Mouse (Mus musculus) intestine, embryonic 14.5 days (tissue): Measurements from ENCODE around the gene Nod1. TPM values are rescaled to one million over a fixed set of nuclear protein-coding genes. Genes with fewer than 3 reads are reported as not detected.
A peak's percentile ranks its signal among the peaks of the same experiment; 100 is the strongest.

Experiments used
- ATAC-seq: fragments of 200-750 bp; cut with Nextera tagmentation; replicated peaks from 2 replicates; pipeline ENCODE4 v1.8.0; 2017; ENCODE audit warnings: low read depth, moderate number of reproducible peaks, moderate TSS enrichment, moderate library complexity; ENCODE audit not compliant: low FRiP score, low TSS enrichment
- DNase-seq: peaks from one replicate; pipeline ENCODE4 v3.0.0-alpha.2; 2018; ENCODE audit warnings: low spot score
- H3K27ac ChIP-seq: fragments of 300-500 bp; sonication (generic); 2 replicates; pipeline ENCODE4 v1.5.1; 2014; ENCODE audit warnings: low read depth, mild to moderate bottlenecking, control low read depth
- H3K27me3 ChIP-seq: fragments of 300-500 bp; sonication (generic); replicated peaks from 2 replicates; pipeline ENCODE4 v1.6.1; 2014; ENCODE audit warnings: low read length, control low read depth; ENCODE audit not compliant: control insufficient read depth, insufficient read depth
- H3K36me3 ChIP-seq: fragments of 300-500 bp; sonication (generic); 2 replicates; pipeline ENCODE4 v1.6.1; 2014; ENCODE audit warnings: low read length, control low read depth; ENCODE audit not compliant: control insufficient read depth, insufficient read depth
- H3K4me1 ChIP-seq: fragments of 300-500 bp; sonication (generic); replicated peaks from 2 replicates; pipeline ENCODE4 v1.6.1; 2014; ENCODE audit warnings: low read length, control low read depth, mixed read lengths; ENCODE audit not compliant: control insufficient read depth, insufficient read depth
- H3K4me2 ChIP-seq: fragments of 300-500 bp; sonication (generic); 2 replicates; pipeline ENCODE4 v1.6.1; 2014; ENCODE audit warnings: low read length
- H3K4me3 ChIP-seq: fragments of 300-500 bp; sonication (generic); 2 replicates; pipeline ENCODE4 v1.5.1; 2014; ENCODE audit warnings: low read depth, low read length, control low read depth, mixed read lengths
- H3K9ac ChIP-seq: fragments of 300-500 bp; sonication (generic); 2 replicates; pipeline ENCODE4 v1.6.1; 2014; ENCODE audit warnings: mild to moderate bottlenecking, low read length
- H3K9me3 ChIP-seq: fragments of 300-500 bp; sonication (generic); 2 replicates; pipeline ENCODE4 v1.6.1; 2016; ENCODE audit warnings: low read length, control low read depth; ENCODE audit not compliant: control insufficient read depth
- WGBS: fragments of 180-500 bp; shearing (Covaris S2); extraction: QIAGEN DNeasy Blood & Tissue Kit; methylation state at CpG from one replicate; pipeline ENCODE4 v1.1.7; 2014; 5-methylcytosine and 5-hydroxymethylcytosine counted together
- polyA plus RNA-seq: library from polyadenylated mRNA; unstranded; fragments of >200 nt; fragmentation: Nextera tagmentation; extraction: Ambion mirVana; gene quantifications from 2 replicates; pipeline ENCODE4 v1.2.1, GENCODE M21; 2014

The Nod1 gene
- polyA plus RNA-seq, 1 experiment from 2014 or later = 5.6 TPM

DNA sequence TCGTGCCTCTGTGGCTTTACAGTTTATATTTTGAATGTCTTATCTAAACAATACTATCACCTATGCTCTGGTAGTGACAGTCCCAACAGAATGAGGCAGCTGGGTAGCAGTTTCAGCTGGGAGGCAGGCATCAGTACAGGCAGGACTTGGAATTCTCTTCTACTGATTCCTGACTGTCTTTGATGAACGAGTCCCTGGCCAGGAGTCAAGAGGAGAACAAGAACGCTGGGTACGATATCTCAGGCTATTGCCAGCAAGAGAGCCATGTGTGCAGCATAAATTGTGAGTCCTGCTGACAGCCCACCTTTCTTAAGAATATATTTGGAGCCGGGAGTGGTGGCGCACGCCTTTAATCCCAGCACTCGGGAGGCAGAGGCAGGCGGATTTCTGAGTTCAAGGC is 1.9 kb downstream of the Nod1 start:
- ATAC-seq = no peak
- H3K4me2 ChIP-seq = no peak overlapping the region
- no peak overlapping the region for H3K27ac ChIP-seq
- no peak overlapping the region for H3K4me3 ChIP-seq
- 63% methylated on average over 9 of the region's 9 CpGs for WGBS
- 0 out of 2 replicates have a peak, but pooled peaks cover 6% of the 10 kb centered on the region for H3K4me1 ChIP-seq
- H3K9ac ChIP-seq = no peak overlapping the region
- H3K36me3 ChIP-seq = no peaks in the 10 kb centered on the region
- H3K27me3 ChIP-seq = 0 out of 2 replicates have a peak, but pooled peaks cover 4% of the 10 kb centered on the region
- DNase-seq = no peak
- H3K9me3 ChIP-seq = no peaks in the 10 kb centered on the region

DNA sequence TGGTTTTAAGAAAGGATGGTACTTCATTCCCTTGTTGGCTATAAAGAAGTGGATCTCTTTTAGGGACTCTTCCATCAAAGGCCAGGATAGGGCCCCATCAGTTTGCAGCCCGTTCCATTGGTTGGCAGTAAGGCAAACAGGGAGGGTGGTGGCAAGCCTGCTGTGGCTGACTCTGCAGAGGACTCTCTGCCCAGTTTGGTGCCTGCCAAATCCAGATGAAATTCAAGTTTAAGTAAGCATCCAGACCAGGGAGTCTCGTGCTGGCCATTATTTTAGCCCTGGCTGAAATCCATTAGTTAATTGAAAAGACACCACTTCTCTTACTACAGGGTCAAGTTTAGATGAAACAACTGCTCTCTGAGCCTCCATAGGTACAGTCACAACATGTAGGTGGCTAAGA is 2.6 kb downstream of the Nod1 start:
- 0 out of 2 replicates have a peak, but pooled peaks cover 4% of the 10 kb centered on the region for H3K27me3 ChIP-seq
- no peak overlapping the region for H3K4me3 ChIP-seq
- H3K27ac ChIP-seq = no peak overlapping the region
- no peak overlapping the region for H3K9ac ChIP-seq
- no peak for DNase-seq
- no peaks in the 10 kb centered on the region for H3K9me3 ChIP-seq
- H3K4me2 ChIP-seq = no peak overlapping the region
- no peaks in the 10 kb centered on the region for H3K36me3 ChIP-seq
- ATAC-seq = no peak
- 0 out of 2 replicates have a peak, but pooled peaks cover 6% of the 10 kb centered on the region for H3K4me1 ChIP-seq
- WGBS = 76% methylated on average over 2 of the region's 2 CpGs

DNA sequence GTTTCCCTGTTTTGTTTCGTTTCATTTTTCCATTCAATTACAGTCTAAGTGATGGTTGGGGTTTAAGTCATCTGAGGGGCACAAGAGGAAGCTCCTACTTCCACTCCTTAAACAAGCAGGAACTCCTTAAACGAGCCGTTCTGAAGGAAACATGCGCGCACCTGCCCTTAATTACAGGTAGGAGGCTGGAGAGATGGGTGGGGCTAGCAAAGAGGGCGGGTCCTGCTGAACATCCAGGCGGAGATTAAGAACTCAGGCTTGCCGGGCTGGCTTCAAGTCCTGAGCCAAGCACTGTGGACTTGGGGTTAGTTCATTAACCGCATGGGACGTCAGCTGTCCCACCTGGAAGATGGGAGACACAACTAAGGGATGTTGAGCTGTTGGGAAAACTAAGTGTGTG is 4.8 kb downstream of the Nod1 start:
- Histone ChIP-seq H3K27me3 (no peaks in the 10 kb centered on the region), H3K9ac (no peak overlapping the region), H3K27ac (no peak overlapping the region), H3K4me2 (no peak overlapping the region), H3K4me3 (no peak overlapping the region), H3K36me3 (no peaks in the 10 kb centered on the region), H3K9me3 (no peaks in the 10 kb centered on the region), H3K4me1 (0 out of 2 replicates have a peak, but pooled peaks cover 2% of the 10 kb centered on the region)
- ATAC-seq = peak; percentile 30; the same call in 1 of the 2 replicates
- WGBS = 30% methylated on average over 10 of the region's 10 CpGs
- no peak for DNase-seq

DNA sequence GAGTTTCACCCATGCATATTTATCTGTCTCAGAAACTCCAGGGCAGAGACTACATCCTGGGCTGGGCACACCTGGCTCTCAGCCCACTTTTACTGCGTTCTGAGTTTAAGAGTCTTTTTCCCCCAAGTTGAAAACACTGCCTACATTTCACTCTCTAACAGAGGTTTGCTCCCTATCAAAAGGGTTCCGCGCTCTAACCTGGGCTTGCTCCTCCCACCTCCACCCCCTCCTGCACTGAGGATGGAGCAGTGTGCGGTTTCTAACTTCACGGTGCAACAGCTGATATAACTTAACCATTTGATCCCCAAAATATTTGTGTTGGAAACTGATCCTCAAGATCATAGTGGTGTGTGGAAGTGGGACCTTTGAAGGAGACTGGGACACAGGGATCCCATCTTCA is 7.2 kb downstream of the Nod1 start:
- H3K4me2 ChIP-seq = no peak overlapping the region
- no peak overlapping the region for H3K9ac ChIP-seq
- H3K9me3 ChIP-seq = no peaks in the 10 kb centered on the region
- H3K4me1 ChIP-seq = 0 out of 2 replicates have a peak, but pooled peaks cover 2% of the 10 kb centered on the region
- 45% methylated on average over 5 of the region's 5 CpGs for WGBS
- no peak overlapping the region for H3K4me3 ChIP-seq
- H3K27ac ChIP-seq = no peak overlapping the region
- no peaks in the 10 kb centered on the region for H3K36me3 ChIP-seq
- ATAC-seq = no peak
- no peak for DNase-seq
- H3K27me3 ChIP-seq = no peaks in the 10 kb centered on the region

DNA sequence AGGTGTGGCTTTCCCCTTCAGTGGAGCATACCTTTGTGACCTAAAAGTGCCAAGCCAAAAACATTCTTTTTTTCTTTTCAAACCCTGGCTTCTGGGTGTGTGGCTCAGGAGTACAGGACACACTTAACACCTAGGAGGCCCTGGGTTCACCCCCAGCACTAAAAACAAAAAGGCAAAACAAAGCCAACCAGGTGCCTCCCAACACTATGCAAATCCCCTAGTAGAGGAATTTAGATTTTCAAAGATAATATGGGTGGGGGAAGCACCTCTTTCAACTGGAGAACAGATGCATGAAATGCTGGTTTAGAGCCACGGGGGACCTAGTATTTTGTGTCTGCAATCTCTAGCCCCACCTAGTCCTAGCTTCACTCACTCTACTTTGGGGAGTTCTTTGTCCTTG is 7.7 kb downstream of the Nod1 start:
- no peak overlapping the region for H3K4me2 ChIP-seq
- H3K27me3 ChIP-seq = no peaks in the 10 kb centered on the region
- H3K27ac ChIP-seq = no peak overlapping the region
- no peak overlapping the region for H3K9ac ChIP-seq
- no peak overlapping the region for H3K4me3 ChIP-seq
- DNase-seq = no peak
- H3K36me3 ChIP-seq = no peaks in the 10 kb centered on the region
- ATAC-seq = no peak
- H3K4me1 ChIP-seq = 0 out of 2 replicates have a peak, but pooled peaks cover 2% of the 10 kb centered on the region
- H3K9me3 ChIP-seq = no peaks in the 10 kb centered on the region
- WGBS = 33% methylated on average over 1 of the region's 1 CpGs

DNA sequence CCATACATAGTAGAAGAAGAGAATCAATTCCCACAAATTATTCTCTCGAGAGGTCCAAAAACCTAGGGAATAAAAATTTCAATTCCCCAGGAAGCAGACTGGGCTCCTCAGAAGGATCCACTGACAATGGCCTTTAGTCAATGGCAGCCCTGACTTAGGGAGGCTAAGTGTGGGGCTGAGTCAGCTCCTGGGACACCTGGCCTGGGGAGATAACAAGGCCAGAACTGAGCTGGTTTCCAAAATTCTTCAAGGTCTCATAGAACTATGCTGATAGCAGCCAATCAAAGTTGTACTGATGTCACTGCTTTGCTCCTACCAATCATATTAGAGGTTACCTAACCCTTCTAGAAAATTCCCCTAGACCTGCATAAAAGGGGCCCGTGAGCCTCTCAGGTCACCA is 8.8 kb downstream of the Nod1 start:
- Histone ChIP-seq H3K36me3 (no peaks in the 10 kb centered on the region), H3K9ac (no peak overlapping the region), H3K4me3 (no peak overlapping the region), H3K27ac (no peak overlapping the region), H3K4me2 (no peak overlapping the region), H3K9me3 (no peaks in the 10 kb centered on the region), H3K27me3 (no peaks in the 10 kb centered on the region), H3K4me1 (0 out of 2 replicates have a peak, but pooled peaks cover 2% of the 10 kb centered on the region)
- ATAC-seq (no peak), DNase-seq (no peak)
- WGBS = 74% methylated on average over 2 of the region's 2 CpGs

DNA sequence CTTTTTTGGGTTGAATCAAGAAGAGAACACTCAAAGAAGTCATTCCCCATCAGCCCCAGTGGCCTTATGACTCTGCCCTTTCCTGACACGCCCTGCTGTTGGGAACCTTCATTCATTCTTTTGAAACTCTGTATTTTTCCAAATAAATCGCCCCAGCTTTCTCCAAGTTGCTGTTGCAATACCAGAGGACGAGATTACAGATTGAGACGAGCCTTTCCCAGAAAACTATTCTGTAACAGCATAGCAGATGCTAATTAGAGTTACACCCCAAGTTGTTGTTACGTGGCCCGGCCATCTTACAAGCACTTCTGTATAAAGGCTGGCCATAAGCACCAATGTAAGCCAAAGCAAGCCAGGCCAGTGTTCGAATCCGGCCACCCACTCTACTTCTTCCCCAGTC is 14.8 kb downstream of the Nod1 start:
- Histone ChIP-seq H3K4me1 (no peaks in the 10 kb centered on the region), H3K36me3 (no peaks in the 10 kb centered on the region), H3K4me3 (no peak overlapping the region), H3K27me3 (no peaks in the 10 kb centered on the region), H3K9ac (no peak overlapping the region), H3K4me2 (no peak overlapping the region), H3K27ac (no peak overlapping the region), H3K9me3 (0 out of 2 replicates have a peak, but pooled peaks cover 1% of the 10 kb centered on the region)
- ATAC-seq = no peak
- no peak for DNase-seq
- 86% methylated on average over 8 of the region's 8 CpGs for WGBS

DNA sequence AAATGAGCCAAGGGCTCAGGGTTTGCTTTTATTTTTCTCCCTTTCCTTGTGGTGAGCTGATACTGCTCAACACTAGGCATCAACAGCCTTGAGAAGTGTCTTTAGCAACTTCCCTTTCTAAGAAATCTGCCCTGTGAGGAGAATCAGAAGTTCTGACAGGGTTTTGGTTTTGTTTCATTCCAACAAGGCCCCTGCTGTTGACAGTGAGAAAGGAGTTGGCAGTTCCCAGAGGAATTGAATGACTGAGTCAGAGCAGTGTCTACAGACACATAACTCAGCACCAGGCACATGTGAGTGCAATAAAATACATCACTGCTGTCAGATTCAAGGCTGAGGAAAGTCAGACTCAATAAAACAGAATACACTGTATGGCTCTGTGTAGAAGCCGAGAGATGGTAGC is 16.0 kb downstream of the Nod1 start:
- Histone ChIP-seq H3K27me3 (no peaks in the 10 kb centered on the region), H3K9me3 (0 out of 2 replicates have a peak, but pooled peaks cover 4% of the 10 kb centered on the region), H3K36me3 (no peaks in the 10 kb centered on the region), H3K4me2 (no peak overlapping the region), H3K27ac (no peak overlapping the region), H3K4me3 (no peak overlapping the region), H3K9ac (no peak overlapping the region), H3K4me1 (no peaks in the 10 kb centered on the region)
- peak; percentile 86 for ATAC-seq
- WGBS = 17% methylated on average over 1 of the region's 1 CpGs
- no peak for DNase-seq

DNA sequence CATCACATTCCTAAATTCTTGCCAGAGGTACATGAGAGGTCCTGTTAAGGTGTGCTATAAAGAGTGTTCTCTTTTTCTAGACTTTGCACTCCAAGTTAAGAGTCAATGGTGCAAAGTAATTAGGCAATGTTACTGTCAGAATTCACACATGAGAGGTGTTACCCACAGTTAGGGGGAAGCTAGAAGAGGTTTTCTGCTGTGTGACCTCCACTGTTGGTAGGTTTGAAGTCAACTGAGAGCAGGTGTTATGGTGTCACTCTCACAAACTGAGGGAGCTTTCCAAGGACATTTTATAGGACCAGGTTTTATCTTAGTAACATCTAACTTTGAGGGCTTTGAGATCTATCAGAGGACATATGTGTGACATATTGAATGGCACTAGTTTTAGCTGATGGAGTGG is 16.5 kb downstream of the Nod1 start:
- H3K9ac ChIP-seq = no peak overlapping the region

More for the DNA sequence above, 16.5 kb downstream of the Nod1 start:
- Histone ChIP-seq H3K4me2 (no peak overlapping the region), H3K4me3 (no peak overlapping the region), H3K27me3 (no peaks in the 10 kb centered on the region), H3K36me3 (no peaks in the 10 kb centered on the region), H3K4me1 (no peaks in the 10 kb centered on the region), H3K27ac (no peak overlapping the region), H3K9me3 (0 out of 2 replicates have a peak, but pooled peaks cover 4% of the 10 kb centered on the region)
- DNase-seq (no peak), ATAC-seq (no peak)
